Mouse (Mus musculus) testis, adult 2 months (tissue): ENCODE measurements around the gene Padi6.

Source experiments
- CTCF ChIP-seq: fragments of 200-500 bp; IDR thresholded peaks from 2 replicates; pipeline ENCODE4 v1.5.1; 2012; ENCODE audit warnings: low read depth, mild to moderate bottlenecking, inconsistent platforms, low read length, moderate library complexity; ENCODE audit not compliant: control insufficient read depth, insufficient read depth, insufficient replicate concordance
- POLR2A ChIP-seq: fragments of 200-500 bp; IDR thresholded peaks from 2 replicates; pipeline ENCODE4 v1.6.1; 2012; ENCODE audit warnings: low read depth, mild to moderate bottlenecking, inconsistent platforms, low read length, moderate library complexity; ENCODE audit not compliant: control insufficient read depth

- TF ChIP-seq CTCF: no peak
- TF ChIP-seq POLR2A: no peak
Observed at GRCm38 (mm10) chr4:140747978-140748377, 5.5 kb upstream of the Padi6 start.
